Mouse (Mus musculus) embryonic facial prominence, embryonic 12.5 days (tissue): ENCODE data around the gene Gm6460. TPM values are rescaled to one million over a fixed set of nuclear protein-coding genes. Genes with fewer than 3 reads are reported as not detected.
"Not testable (repeated sequence)": the region's sequence is repeated elsewhere in the genome, so short reads cannot be mapped to it uniquely, and the experiment has no call there.

Experiments
- ATAC-seq: fragments of 200-750 bp; cut with Nextera tagmentation; 2 replicates; pipeline ENCODE4 v1.8.0; 2017; ENCODE audit not compliant: insufficient number of reproducible peaks, insufficient read depth, low FRiP score, low TSS enrichment
- H3K27ac ChIP-seq: fragments of 300-500 bp; sonication (generic); 2 replicates; pipeline ENCODE4 v1.5.1; 2016; ENCODE audit warnings: mild to moderate bottlenecking
- H3K27me3 ChIP-seq: fragments of 300-500 bp; sonication (generic); 2 replicates; pipeline ENCODE4 v1.6.1; 2016; ENCODE audit warnings: mild to moderate bottlenecking, moderate library complexity
- H3K36me3 ChIP-seq: fragments of 300-500 bp; sonication (generic); 2 replicates; pipeline ENCODE4 v1.6.1; 2016; ENCODE audit warnings: mild to moderate bottlenecking
- H3K4me1 ChIP-seq: fragments of 300-500 bp; sonication (generic); 2 replicates; pipeline ENCODE4 v1.6.1; 2016
- H3K4me2 ChIP-seq: fragments of 300-500 bp; sonication (generic); replicated peaks from 2 replicates; pipeline ENCODE4 v1.6.1; 2016; ENCODE audit warnings: mild to moderate bottlenecking, moderate library complexity
- H3K4me3 ChIP-seq: fragments of 300-500 bp; sonication (generic); 2 replicates; pipeline ENCODE4 v1.5.1; 2016; ENCODE audit warnings: mild to moderate bottlenecking
- H3K9ac ChIP-seq: fragments of 300-500 bp; sonication (generic); 2 replicates; pipeline ENCODE4 v1.6.1; 2016; ENCODE audit warnings: mild to moderate bottlenecking, moderate library complexity
- H3K9me3 ChIP-seq: fragments of 300-500 bp; sonication (generic); 2 replicates; pipeline ENCODE4 v1.6.1; 2016; ENCODE audit warnings: mild to moderate bottlenecking, moderate library complexity
- WGBS: fragments of 180-500 bp; shearing (Covaris S2); methylation state at CpG from one replicate; pipeline ENCODE4 v1.1.7; 2016; 5-methylcytosine and 5-hydroxymethylcytosine counted together
- polyA plus RNA-seq: library from polyadenylated mRNA; unstranded; fragments of >200 nt; fragmentation: Nextera tagmentation; extraction: Ambion mirVana; gene quantifications from 2 replicates; pipeline ENCODE4 v1.2.1, GENCODE M21; 2016

Gm6460 gene
- polyA plus RNA-seq: not detected in 2 replicates

DNA sequence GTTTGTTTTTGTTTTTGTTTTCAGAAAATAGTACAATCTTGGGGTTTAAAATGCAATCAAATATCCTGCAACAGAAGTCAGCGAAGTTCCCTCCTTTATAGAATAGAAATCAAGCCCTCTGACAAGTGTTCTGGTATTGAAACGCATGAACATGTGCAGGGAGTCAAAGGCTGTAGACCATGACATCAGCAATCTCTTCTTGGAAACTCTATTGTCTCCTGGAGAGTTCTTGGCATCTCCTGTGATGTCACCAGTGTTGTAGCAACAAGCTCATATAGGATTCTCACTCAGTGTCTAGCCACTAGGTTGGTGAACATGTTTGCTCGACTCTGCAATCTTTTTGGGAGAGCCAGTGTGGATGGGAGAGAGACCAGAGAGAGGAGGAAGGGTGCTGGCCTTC lies at the start of gene Gm6460:
Gene Gm6460, plus strand, starts transcription at position 301 of the 400 bp plus-strand sequence.
- not testable (repeated sequence) for H3K9me3 ChIP-seq, H3K27ac ChIP-seq, H3K36me3 ChIP-seq, H3K4me2 ChIP-seq, H3K9ac ChIP-seq, H3K27me3 ChIP-seq, ATAC-seq, H3K4me3 ChIP-seq, H3K4me1 ChIP-seq
- no CpG with 5 or more reads among the region's 3 CpGs for WGBS

Other genes with a start within 250 kb of the Gm6460 start
- gene Gm8897, start 178.5 kb upstream of the Gm6460 start, polyA plus RNA-seq: not detected in 2 replicates
- gene Gm8906, start 92.2 kb upstream of the Gm6460 start, polyA plus RNA-seq: not detected in 2 replicates
- not detected in 2 replicates for gene Gm8922, start 87.0 kb downstream of the Gm6460 start, polyA plus RNA-seq
- not detected in 2 replicates for gene Gm8926, start 175.6 kb downstream of the Gm6460 start, polyA plus RNA-seq